Mouse (Mus musculus) liver, adult 2 months (tissue): ENCODE measurements at regions not wholly inside any gene's neighbourhood (a gene's known extent, or its start where the extent isn't known, plus 50 kb on each side); places are given as distances from the start of the nearest gene placed in this dataset.

Experiments
- CTCF ChIP-seq: fragments of 200-500 bp; IDR thresholded peaks from 2 replicates; pipeline ENCODE4 v1.5.1; 2011; ENCODE audit warnings: low read depth, low read length, control low read depth
- POLR2A ChIP-seq: fragments of 200-500 bp; IDR thresholded peaks from 2 replicates; pipeline ENCODE4 v1.6.1; 2011; ENCODE audit warnings: low read length, control low read depth; ENCODE audit not compliant: insufficient read depth; ENCODE audit errors: extremely low read depth

GRCm38 (mm10) chr6:144867333-144867732 is 85.6 kb upstream of the Sox5 start:
- TF ChIP-seq CTCF (no peak), POLR2A (no peak)
